Mouse (Mus musculus): ENCODE measurements around the gene Prl4a1.
"Not testable (repeated sequence)": the region's sequence is repeated elsewhere in the genome, so short reads cannot be mapped to it uniquely, and the experiment has no call there.

The Prl4a1 gene

DNA sequence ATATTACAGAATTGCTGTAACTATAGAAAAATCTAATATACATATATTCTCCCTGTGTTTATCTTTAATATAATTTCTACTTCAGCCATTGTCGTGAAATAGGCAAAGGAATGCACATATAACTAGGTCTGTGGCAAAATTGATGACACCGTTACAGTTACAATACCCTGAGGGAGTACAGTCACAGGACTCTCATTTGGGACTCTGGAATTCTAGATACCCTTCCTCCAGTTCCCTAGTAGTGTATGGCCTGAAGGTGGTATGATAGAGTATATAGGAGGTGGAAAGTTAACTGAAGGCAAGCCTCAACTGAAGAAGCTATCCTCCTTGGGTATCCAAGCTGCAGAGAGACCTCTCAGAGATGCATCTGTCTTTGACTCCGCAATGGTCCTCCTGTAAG, at the start of gene Prl4a1:
Prl4a1 (plus strand) TSS at position 301 of the 400 bp plus-strand sequence.
- in situ Hi-C loops (cut with MboI, MseI): no loop called here

DNA sequence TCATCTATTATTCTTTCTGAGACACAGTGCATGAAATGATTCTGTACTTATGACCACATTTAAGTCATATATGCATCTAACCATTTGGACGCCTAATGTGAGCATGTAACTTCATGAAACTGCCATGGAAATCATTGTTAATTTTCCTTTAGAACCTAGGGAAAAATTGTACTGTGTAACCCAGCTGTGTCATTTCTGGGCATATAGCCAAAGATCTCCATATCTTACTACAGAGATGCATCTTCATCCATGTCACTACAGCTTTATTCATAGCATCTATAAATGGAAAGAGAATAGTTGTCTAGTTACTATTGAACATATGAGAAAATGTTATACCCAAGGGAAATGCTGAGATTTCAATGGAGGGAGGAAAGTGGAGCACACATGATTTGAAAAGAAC, 43.1 kb upstream of the Prl4a1 start:
- in situ Hi-C loops (cut with MboI, MseI): no loop called here

- in situ Hi-C loops (cut with MboI, MseI): not testable (repeated sequence)
Observed at GRCm38 (mm10) chr13:27974281-27974680, 41.7 kb upstream of the Prl4a1 start.

GRCm38 (mm10) chr13:27977646-27978045, 38.4 kb upstream of the Prl4a1 start:
- in situ Hi-C loops (cut with MboI, MseI): no loop called here

GRCm38 (mm10) chr13:27996557-27996956, 19.5 kb upstream of the Prl4a1 start:
- in situ Hi-C loops (cut with MboI, MseI): not testable (repeated sequence)

- in situ Hi-C loops (cut with MboI, MseI): no loop called here
Observed at GRCm38 (mm10) chr13:28029330-28029729, 13.3 kb downstream of the Prl4a1 start.

GRCm38 (mm10) chr13:28069315-28069714, 53.3 kb downstream of the Prl4a1 start:
- in situ Hi-C loops (cut with MboI, MseI): no loop called here

Measured in T-helper 2 cell (primary cell).